Mouse (Mus musculus) heart, embryonic 16.5 days (tissue): ENCODE measurements around the gene St6galnac1. TPM values are rescaled to one million over a fixed set of nuclear protein-coding genes. Genes with fewer than 3 reads are reported as not detected.
"Not testable (repeated sequence)": the region's sequence is repeated elsewhere in the genome, so short reads cannot be mapped to it uniquely, and the experiment has no call there.

Experiments used
- ATAC-seq: fragments of 200-750 bp; cut with Nextera tagmentation; replicated peaks from 2 replicates; pipeline ENCODE4 v1.8.0; 2017; ENCODE audit warnings: moderate number of reproducible peaks; ENCODE audit not compliant: insufficient read depth, low FRiP score; ENCODE audit errors: extremely low read depth
- H3K27ac ChIP-seq: fragments of 300-500 bp; sonication (generic); 2 replicates; pipeline ENCODE4 v1.5.1; 2014; ENCODE audit warnings: mild to moderate bottlenecking, low read length, control low read depth, moderate library complexity
- H3K27me3 ChIP-seq: fragments of 300-500 bp; sonication (generic); 2 replicates; pipeline ENCODE4 v1.6.1; 2014; ENCODE audit warnings: low read length, mixed read lengths; ENCODE audit not compliant: control insufficient read depth, insufficient read depth
- H3K36me3 ChIP-seq: fragments of 300-500 bp; sonication (generic); 2 replicates; pipeline ENCODE4 v1.6.1; 2014; ENCODE audit not compliant: control insufficient read depth, insufficient read depth
- H3K4me1 ChIP-seq: fragments of 300-500 bp; sonication (generic); 2 replicates; pipeline ENCODE4 v1.6.1; 2014; ENCODE audit warnings: low read length, mixed read lengths; ENCODE audit not compliant: control insufficient read depth, insufficient read depth
- H3K4me2 ChIP-seq: fragments of 300-500 bp; sonication (generic); 2 replicates; pipeline ENCODE4 v1.6.1; 2014; ENCODE audit warnings: low read depth, mild to moderate bottlenecking, control low read depth, low read length
- H3K4me3 ChIP-seq: fragments of 300-500 bp; sonication (generic); 2 replicates; pipeline ENCODE4 v1.5.1; 2014; ENCODE audit warnings: mild to moderate bottlenecking, control low read depth, low read length
- H3K9ac ChIP-seq: fragments of 300-500 bp; sonication (generic); 2 replicates; pipeline ENCODE4 v1.6.1; 2014; ENCODE audit warnings: low read length, control low read depth
- H3K9me3 ChIP-seq: fragments of 300-500 bp; sonication (generic); replicated peaks from 2 replicates; pipeline ENCODE4 v1.6.1; 2016; ENCODE audit warnings: low read length; ENCODE audit not compliant: control insufficient read depth
- whole genome bisulfite sequencing: fragments of 180-500 bp; shearing (Covaris S2); extraction: QIAGEN DNeasy Blood & Tissue Kit; methylation state at CpG from one replicate; pipeline ENCODE4 v1.1.7; 2014; 5-methylcytosine and 5-hydroxymethylcytosine counted together
- polyA plus RNA-seq: library from polyadenylated mRNA; unstranded; fragments of >200 nt; fragmentation: Nextera tagmentation; extraction: Ambion mirVana; gene quantifications from 2 replicates; pipeline ENCODE4 v1.2.1, GENCODE M21; 2015

The St6galnac1 gene
- polyA plus RNA-seq, 1 experiment from 2014 or later, result not detected

DNA sequence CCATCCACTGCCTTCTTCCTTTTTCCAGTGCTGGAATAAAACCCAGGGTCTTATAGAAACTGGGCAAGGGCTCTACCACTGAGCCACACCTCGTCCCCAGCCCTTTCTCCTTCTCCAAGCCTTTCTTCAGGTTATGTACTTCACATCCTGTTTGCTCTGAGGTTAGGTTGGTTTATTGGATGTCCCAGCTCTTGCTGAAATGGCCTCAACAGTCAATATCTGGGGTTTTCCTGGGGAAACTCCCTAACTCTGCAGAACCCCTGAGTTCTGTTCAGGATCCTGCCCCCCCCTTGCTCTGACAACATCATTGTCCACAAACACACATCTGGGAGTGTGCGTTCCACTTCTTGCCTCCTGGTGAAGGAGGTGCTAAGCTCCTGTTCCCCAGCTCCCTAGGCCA is 26.6 kb downstream of the St6galnac1 start:
- not testable (repeated sequence) for H3K36me3 ChIP-seq, H3K9ac ChIP-seq, H3K9me3 ChIP-seq, H3K27me3 ChIP-seq, H3K4me2 ChIP-seq, ATAC-seq, H3K4me3 ChIP-seq, H3K4me1 ChIP-seq, H3K27ac ChIP-seq
- 75% methylated on average over 2 of the region's 2 CpGs for WGBS

GRCm38 (mm10) chr11:116746822-116747221 is 28.5 kb downstream of the St6galnac1 start:
- 93% methylated on average over 3 of the region's 3 CpGs for WGBS

DNA sequence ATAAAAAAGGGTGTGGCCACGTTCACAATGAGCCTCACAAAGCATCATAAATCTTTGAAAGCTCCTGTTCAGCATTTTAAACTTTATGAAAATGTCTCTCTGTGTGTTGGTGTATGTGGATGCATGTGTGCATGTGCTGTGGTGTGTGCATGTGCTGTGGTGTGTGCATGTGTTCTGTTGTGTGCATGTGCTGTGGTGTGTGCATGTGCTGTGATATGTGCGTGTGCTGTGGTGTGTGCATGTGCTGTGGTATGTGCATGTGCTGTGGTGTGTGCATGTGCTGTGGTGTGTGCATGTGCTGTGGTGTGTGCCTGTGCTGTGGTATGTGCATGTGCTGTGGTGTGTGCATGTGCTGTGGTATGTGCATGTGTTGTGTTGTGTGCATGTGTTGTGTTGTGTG is 29.9 kb downstream of the St6galnac1 start:
- not testable (repeated sequence) for H3K36me3 ChIP-seq

More at GRCm38 (mm10) chr11:116746822-116747221, 28.5 kb downstream of the St6galnac1 start:
- H3K9ac ChIP-seq, H3K27me3 ChIP-seq, H3K4me3 ChIP-seq, H3K36me3 ChIP-seq, H3K4me1 ChIP-seq, H3K4me2 ChIP-seq, ATAC-seq, H3K9me3 ChIP-seq, H3K27ac ChIP-seq: not testable (repeated sequence)

GRCm38 (mm10) chr11:116738411-116738810 is 36.9 kb downstream of the St6galnac1 start:
- no peak overlapping the region for H3K4me2 ChIP-seq
- WGBS, result 45% methylated on average over 11 of the region's 11 CpGs
- no peaks in the 10 kb centered on the region for H3K4me1 ChIP-seq
- H3K9ac ChIP-seq, result no peak overlapping the region
- H3K27ac ChIP-seq, result no peak overlapping the region
- H3K36me3 ChIP-seq, result no peaks in the 10 kb centered on the region
- H3K4me3 ChIP-seq, result no peak overlapping the region
- no peak for ATAC-seq
- H3K27me3 ChIP-seq, result no peaks in the 10 kb centered on the region
- peaks cover 5% of the 10 kb centered on the region; the same call in 1 of the 2 replicates for H3K9me3 ChIP-seq

More for the DNA sequence above, 29.9 kb downstream of the St6galnac1 start:
- not testable (repeated sequence) for H3K4me2 ChIP-seq, H3K4me1 ChIP-seq, H3K4me3 ChIP-seq, ATAC-seq, H3K27me3 ChIP-seq, H3K27ac ChIP-seq, H3K9me3 ChIP-seq, H3K9ac ChIP-seq
- WGBS, result 64% methylated on average over 2 of the region's 2 CpGs

GRCm38 (mm10) chr11:116732536-116732935 is 42.8 kb downstream of the St6galnac1 start:
- Histone ChIP-seq H3K27me3 (no peaks in the 10 kb centered on the region), H3K9ac (no peak overlapping the region)

GRCm38 (mm10) chr11:116731060-116731580 is 44.2 kb downstream of the St6galnac1 start:
- WGBS, result 90% methylated on average over 6 of the region's 6 CpGs
- H3K4me3 ChIP-seq, H3K4me1 ChIP-seq, H3K9me3 ChIP-seq, H3K36me3 ChIP-seq, H3K27me3 ChIP-seq, ATAC-seq, H3K27ac ChIP-seq, H3K9ac ChIP-seq, H3K4me2 ChIP-seq: not testable (repeated sequence)

More at GRCm38 (mm10) chr11:116732536-116732935, 42.8 kb downstream of the St6galnac1 start:
- Histone ChIP-seq H3K36me3 (no peaks in the 10 kb centered on the region), H3K9me3 (peaks cover 5% of the 10 kb centered on the region; the same call in 1 of the 2 replicates), H3K4me3 (no peak overlapping the region), H3K4me2 (no peak overlapping the region), H3K4me1 (no peaks in the 10 kb centered on the region), H3K27ac (no peak overlapping the region)
- no peak for ATAC-seq
- WGBS, result 65% methylated on average over 4 of the region's 4 CpGs

GRCm38 (mm10) chr11:116729276-116730008 is 45.9 kb downstream of the St6galnac1 start:
- 78% methylated on average over 9 of the region's 9 CpGs for WGBS
- Histone ChIP-seq H3K9ac (no peak overlapping the region), H3K27ac (no peak overlapping the region), H3K4me1 (no peaks in the 10 kb centered on the region), H3K4me2 (no peak overlapping the region), H3K9me3 (no peaks in the 10 kb centered on the region), H3K27me3 (no peaks in the 10 kb centered on the region), H3K36me3 (no peaks in the 10 kb centered on the region), H3K4me3 (no peak overlapping the region)
- ATAC-seq, result no peak

GRCm38 (mm10) chr11:116726156-116726555 is 49.2 kb downstream of the St6galnac1 start:
- Histone ChIP-seq H3K9me3 (no peaks in the 10 kb centered on the region), H3K4me1 (no peaks in the 10 kb centered on the region), H3K27me3 (no peaks in the 10 kb centered on the region), H3K36me3 (no peaks in the 10 kb centered on the region), H3K4me3 (no peak overlapping the region), H3K27ac (no peak overlapping the region), H3K4me2 (no peak overlapping the region), H3K9ac (no peak overlapping the region)
- WGBS, result 80% methylated on average over 3 of the region's 3 CpGs
- no peak for ATAC-seq
